Mouse (Mus musculus) CD4-positive, CD25-positive, alpha-beta regulatory T cell, adult 2 months (primary cell): ENCODE results near the gene Dbnl.
A peak's percentile ranks its signal among the peaks of the same experiment; 100 is the strongest.

Experiments used
- DNase-seq: peaks from one replicate; pipeline ENCODE4 v3.0.0-alpha.2; 2012; ENCODE audit warnings: low read depth, low spot score

Dbnl gene

GRCm38 (mm10) chr11:5788056-5789014 is at the start of gene Dbnl:
Dbnl (plus strand) TSS chr11:5788488.
- peak; percentile 99 for DNase-seq

- DNase-seq = no peak
Observed at GRCm38 (mm10) chr11:5738888-5739632, 49.2 kb upstream of the Dbnl start.

GRCm38 (mm10) chr11:5739846-5740245 is 48.4 kb upstream of the Dbnl start:
- no peak for DNase-seq

GRCm38 (mm10) chr11:5740599-5740964 is 47.7 kb upstream of the Dbnl start:
- peak; percentile 51 for DNase-seq

- peak; percentile 87 for DNase-seq
Observed at GRCm38 (mm10) chr11:5740965-5741627, 47.2 kb upstream of the Dbnl start.

- DNase-seq = peak; percentile 69
Observed at GRCm38 (mm10) chr11:5742106-5742505, 46.2 kb upstream of the Dbnl start.

GRCm38 (mm10) chr11:5744951-5745350 is 43.3 kb upstream of the Dbnl start:
- DNase-seq = no peak

GRCm38 (mm10) chr11:5753755-5754154 is 34.5 kb upstream of the Dbnl start:
- DNase-seq = no peak

- DNase-seq = peak; percentile 99
Observed at GRCm38 (mm10) chr11:5761820-5762632, 26.3 kb upstream of the Dbnl start, which contains the start of gene Urgcp. Urgcp (minus strand) TSS chr11:5762376.

- DNase-seq = no peak
Observed at GRCm38 (mm10) chr11:5762633-5762982, 25.7 kb upstream of the Dbnl start.

- DNase-seq = no peak
Observed at GRCm38 (mm10) chr11:5766019-5766418, 22.3 kb upstream of the Dbnl start.

GRCm38 (mm10) chr11:5778481-5778880 is 9.8 kb upstream of the Dbnl start:
- DNase-seq = peak; percentile 45

GRCm38 (mm10) chr11:5780035-5780499 is 8.2 kb upstream of the Dbnl start:
- DNase-seq = no peak

GRCm38 (mm10) chr11:5782199-5782944 is 5.9 kb upstream of the Dbnl start:
- DNase-seq = peak; percentile 28

GRCm38 (mm10) chr11:5785732-5786131 is 2.6 kb upstream of the Dbnl start:
- no peak for DNase-seq

- DNase-seq = no peak
Observed at GRCm38 (mm10) chr11:5787671-5788055, 625 bp upstream of the Dbnl start.

GRCm38 (mm10) chr11:5789071-5789753 is 924 bp downstream of the Dbnl start:
- DNase-seq = peak; percentile 63

- peak; percentile 21 for DNase-seq
Observed at GRCm38 (mm10) chr11:5789754-5790333, 1.6 kb downstream of the Dbnl start.

GRCm38 (mm10) chr11:5790431-5790830 is 2.1 kb downstream of the Dbnl start:
- DNase-seq = no peak
